Mouse (Mus musculus): ENCODE measurements around the gene Gm21721. TPM values are rescaled to one million over a fixed set of nuclear protein-coding genes. Genes with fewer than 3 reads are reported as not detected.
"Not testable (repeated sequence)": the region's sequence is repeated elsewhere in the genome, so short reads cannot be mapped to it uniquely, and the experiment has no call there.

Gm21721 gene
- polyA plus RNA-seq (2015; fragmentation: Nextera tagmentation; extraction: Ambion mirVana) = not detected in 2 replicates

- H3K4me1 ChIP-seq (replicated peaks); H3K27me3 ChIP-seq; H3K27ac ChIP-seq (replicated peaks); H3K36me3 ChIP-seq (replicated peaks); H3K4me3 ChIP-seq (replicated peaks); H3K9ac ChIP-seq; ATAC-seq (ENCODE audit: insufficient read depth); H3K4me2 ChIP-seq; H3K9me3 ChIP-seq (replicated peaks): not testable (repeated sequence)
- WGBS (ENCODE audit: insufficient replicate concordance) = no CpG with 5 or more reads among the region's 2 CpGs
Measured at GRCm38 (mm10) chrY:9202090-9202489, at the start of gene Gm21721. Gm21721 (minus strand) TSS chrY:9202190.

Other genes starting within 250 kb of the Gm21721 start
- not detected in 2 replicates for gene Gm21292, start 68.3 kb downstream of the Gm21721 start, polyA plus RNA-seq (2015; fragmentation: Nextera tagmentation; extraction: Ambion mirVana)
- not detected in 2 replicates for gene Gm21812, start 145.0 kb upstream of the Gm21721 start, polyA plus RNA-seq (2015; fragmentation: Nextera tagmentation; extraction: Ambion mirVana)
- gene Gm21874, start 214.0 kb upstream of the Gm21721 start, polyA plus RNA-seq (2015; fragmentation: Nextera tagmentation; extraction: Ambion mirVana) = not detected in 2 replicates